Comparison of ENCODE assay signal across 14 mouse cellular contexts in genomic region chr15:97657856-97658754, GRCm38 (mm10). TPM values are rescaled to one million over a fixed set of nuclear protein-coding genes. Genes with fewer than 3 reads are reported as not detected.
DNase-seq lines count a peak whose midpoint lies in the region; ATAC-seq and TF ChIP-seq lines count a peak whose summit lies in the region.
"Had no signal": no experiment of that assay in that cellular context is flagged by ENCODE, and none has a peak within 500 bp of the region (broad histone marks: within the 10 kb centered on the region; RNA-seq: fewer than 3 reads in every experiment).

No protein-coding gene starts in this region.

- no peak overlapping the region for H3K9ac ChIP-seq in heart, embryonic 14.5 days (ENCODE audit: low read length)
- no peak overlapping the region for H3K9ac ChIP-seq in hindbrain, embryonic 11.5 days (ENCODE audit: low read depth, low read length)
- no peak overlapping the region for H3K9ac ChIP-seq in midbrain, embryonic 14.5 days (replicated peaks; ENCODE audit: low read length)
- H3K9ac ChIP-seq: liver, embryonic 13.5 days had no signal

- H3K4me3 ChIP-seq in heart, embryonic 14.5 days (ENCODE audit: control insufficient read depth in 1 of 2, insufficient read depth in 1 of 2, low read depth in 1 of 2, low read length in 2 of 2) = no peak overlapping the region
- no peak overlapping the region for H3K4me3 ChIP-seq in hindbrain, embryonic 11.5 days (ENCODE audit: low read depth, low read length)
- no peak overlapping the region for H3K4me3 ChIP-seq in midbrain, embryonic 14.5 days (replicated peaks; ENCODE audit: low read depth, low read length)
- H3K4me3 ChIP-seq: liver, embryonic 13.5 days had no signal

- 61% methylated on average over 26 of the region's 26 CpGs for WGBS in heart, embryonic 14.5 days
- 57% methylated on average over 26 of the region's 26 CpGs for WGBS in hindbrain, embryonic 11.5 days
- 14% methylated on average over 26 of the region's 26 CpGs for WGBS in midbrain, embryonic 14.5 days

- TF ChIP-seq CTCF in brain, embryonic 14.5 days (IDR thresholded peaks at IDR 0.05; ENCODE audit: borderline replicate concordance, extremely low read depth, insufficient read depth, insufficient read length) = no peak

- no peaks in the 10 kb centered on the region for H3K9me3 ChIP-seq in heart, embryonic 14.5 days (ENCODE audit: control insufficient read depth, low read length)
- no peaks in the 10 kb centered on the region for H3K9me3 ChIP-seq in hindbrain, embryonic 11.5 days (ENCODE audit: control insufficient read depth, low read length)
- no peaks in the 10 kb centered on the region for H3K9me3 ChIP-seq in midbrain, embryonic 14.5 days (ENCODE audit: control insufficient read depth, low read length)
- H3K9me3 ChIP-seq: liver, embryonic 13.5 days had no signal

- H3K4me1 ChIP-seq in heart, embryonic 14.5 days (ENCODE audit: control insufficient read depth in 2 of 2, insufficient read depth in 2 of 2, low read length in 2 of 2) = no peaks in the 10 kb centered on the region; a peak in 1 of 4 replicates
- H3K4me1 ChIP-seq in hindbrain, embryonic 11.5 days (replicated peaks; ENCODE audit: control insufficient read depth, insufficient read depth, low read length) = no peaks in the 10 kb centered on the region
- peaks cover 17% of the 10 kb centered on the region for H3K4me1 ChIP-seq in midbrain, embryonic 14.5 days (ENCODE audit: control insufficient read depth, insufficient read depth, low read length)
- H3K4me1 ChIP-seq: liver, embryonic 13.5 days had no signal

- no peak overlapping the region for H3K27ac ChIP-seq in heart, embryonic 14.5 days (replicated peaks in 1 of 2; ENCODE audit: control insufficient read depth in 1 of 2, insufficient read depth in 1 of 2, low read depth in 2 of 2, low read length in 2 of 2)
- no peak overlapping the region for H3K27ac ChIP-seq in hindbrain, embryonic 11.5 days (ENCODE audit: low read depth, low read length)
- peak overlapping the region; percentile 37 for H3K27ac ChIP-seq in midbrain, embryonic 14.5 days (replicated peaks; ENCODE audit: low read depth, low read length)
- H3K27ac ChIP-seq: liver, embryonic 13.5 days had no signal

- H3K27me3 ChIP-seq in heart, embryonic 14.5 days (ENCODE audit: control insufficient read depth, insufficient read depth, low read length) = no peaks in the 10 kb centered on the region
- H3K27me3 ChIP-seq in hindbrain, embryonic 11.5 days (ENCODE audit: control insufficient read depth, insufficient read depth, low read length) = no peaks in the 10 kb centered on the region
- no peaks in the 10 kb centered on the region for H3K27me3 ChIP-seq in midbrain, embryonic 14.5 days (ENCODE audit: control insufficient read depth, insufficient read depth, low read length)
- H3K27me3 ChIP-seq: liver, embryonic 13.5 days had no signal

- no peak for DNase-seq in heart, postnatal 25 days (ENCODE audit: low spot score)
- peak; percentile 62 for DNase-seq in brain, embryonic 14.5 days (ENCODE audit: low read depth)
- peak; percentile 34 for DNase-seq in hindbrain, embryonic 11.5 days (ENCODE audit: low spot score)
- peak; percentile 76 for DNase-seq in midbrain, embryonic 14.5 days
- no peak for DNase-seq in embryo, embryonic 9.5 days (ENCODE audit: extremely low spot score)
- DNase-seq: adrenal gland, postnatal 14 days; cerebellum, adult 9-11 months; kidney, postnatal 4 days; liver, embryonic 13.5 days; lung, postnatal 36 days; retina, postnatal 1 day; thymus, adult 18-20 months had no signal

- 0 out of 2 replicates have a peak, but pooled peaks have one; percentile 35 for ATAC-seq in heart, embryonic 14.5 days (ENCODE audit: insufficient number of reproducible peaks, insufficient read depth, low FRiP score, low read depth)
- ATAC-seq in hindbrain, embryonic 11.5 days (ENCODE audit: low FRiP score) = peak; percentile 19; the same call in 1 of the 2 replicates
- ATAC-seq in midbrain, embryonic 14.5 days (ENCODE audit: low FRiP score, low TSS enrichment) = peak; percentile 64; the same call in 1 of the 2 replicates
- ATAC-seq in megakaryocyte-erythroid progenitor cell, adult 5-6 weeks (replicated peaks; ENCODE audit: low FRiP score, low TSS enrichment, poor library complexity, severe bottlenecking) = no peak; the same call in 1 of the 2 replicates

- TF ChIP-seq POLR2A in brain, embryonic 14.5 days (IDR thresholded peaks at IDR 0.05; ENCODE audit: borderline replicate concordance, extremely low read depth, insufficient read depth, insufficient read length, poor library complexity, severe bottlenecking) = no peak

- peak overlapping the region; percentile 47; the same call in 1 of the 2 replicates for H3K4me2 ChIP-seq in heart, embryonic 14.5 days (ENCODE audit: low read length)
- H3K4me2 ChIP-seq in hindbrain, embryonic 11.5 days (replicated peaks; ENCODE audit: low read depth, low read length) = no peak overlapping the region
- peak overlapping the region; percentile 40 for H3K4me2 ChIP-seq in midbrain, embryonic 14.5 days (ENCODE audit: low read length)
- H3K4me2 ChIP-seq: liver, embryonic 13.5 days had no signal

- intact Hi-C loops in heart, postnatal 25 days (cut with DNase I) = no loop called here

- no peaks in the 10 kb centered on the region for H3K36me3 ChIP-seq in heart, embryonic 14.5 days (ENCODE audit: control insufficient read depth, insufficient read depth, low read length)
- H3K36me3 ChIP-seq in hindbrain, embryonic 11.5 days (ENCODE audit: control insufficient read depth, insufficient read depth, low read length) = no peaks in the 10 kb centered on the region
- H3K36me3 ChIP-seq in midbrain, embryonic 14.5 days (ENCODE audit: control insufficient read depth, insufficient read depth, low read length) = no peaks in the 10 kb centered on the region
- H3K36me3 ChIP-seq: liver, embryonic 13.5 days had no signal

RNA-seq across cellular contexts. Expression of gene Rpap3, which starts 47.5 kb away (rescaled TPM):
- polyA plus RNA-seq in heart, embryonic 14.5 days (2014; fragmentation: Nextera tagmentation; extraction: Ambion mirVana) = 24.2 and 24.7 TPM in 2 replicates
- total RNA-seq in heart, postnatal 25 days (2021) = 10 to 100 TPM; 12.8 to 14.3 TPM
- polyA plus RNA-seq in brain, embryonic 14.5 days (2012; rRNA removed) = 22.4 and 26.0 TPM in 2 replicates
- 44.1 and 49.2 TPM in 2 replicates for polyA plus RNA-seq in hindbrain, embryonic 11.5 days (2014; fragmentation: Nextera tagmentation; extraction: Ambion mirVana)
- polyA plus RNA-seq in midbrain, embryonic 14.5 days (2014; fragmentation: Nextera tagmentation; extraction: Ambion mirVana) = 45.5 and 50.3 TPM in 2 replicates
- total RNA-seq in megakaryocyte-erythroid progenitor cell, adult 5-6 weeks (2014; fragmentation: Nextera tagmentation) = 28.7 and 37.9 TPM in 2 replicates
- total RNA-seq in megakaryocyte-erythroid progenitor cell, adult 5-6 weeks (2017) = 43.5 and 48.6 TPM in 2 replicates

Comparison
In these comparisons a context has a peak if more than half of its experiments do, and no peak if none do; other contexts are left out.
1. DNase-seq: peak in brain, embryonic 14.5 days (single experiment), hindbrain, embryonic 11.5 days (single experiment) and midbrain, embryonic 14.5 days (single experiment); none in heart, postnatal 25 days (single experiment) and embryo, embryonic 9.5 days (single experiment).